Mouse (Mus musculus): ENCODE results near the gene Golga7b. TPM values are rescaled to one million over a fixed set of nuclear protein-coding genes. Genes with fewer than 3 reads are reported as not detected.
A peak's percentile ranks its signal among the peaks of the same experiment; 100 is the strongest.

Golga7b gene
- polyA plus RNA-seq, 1 experiment = not detected

DNA sequence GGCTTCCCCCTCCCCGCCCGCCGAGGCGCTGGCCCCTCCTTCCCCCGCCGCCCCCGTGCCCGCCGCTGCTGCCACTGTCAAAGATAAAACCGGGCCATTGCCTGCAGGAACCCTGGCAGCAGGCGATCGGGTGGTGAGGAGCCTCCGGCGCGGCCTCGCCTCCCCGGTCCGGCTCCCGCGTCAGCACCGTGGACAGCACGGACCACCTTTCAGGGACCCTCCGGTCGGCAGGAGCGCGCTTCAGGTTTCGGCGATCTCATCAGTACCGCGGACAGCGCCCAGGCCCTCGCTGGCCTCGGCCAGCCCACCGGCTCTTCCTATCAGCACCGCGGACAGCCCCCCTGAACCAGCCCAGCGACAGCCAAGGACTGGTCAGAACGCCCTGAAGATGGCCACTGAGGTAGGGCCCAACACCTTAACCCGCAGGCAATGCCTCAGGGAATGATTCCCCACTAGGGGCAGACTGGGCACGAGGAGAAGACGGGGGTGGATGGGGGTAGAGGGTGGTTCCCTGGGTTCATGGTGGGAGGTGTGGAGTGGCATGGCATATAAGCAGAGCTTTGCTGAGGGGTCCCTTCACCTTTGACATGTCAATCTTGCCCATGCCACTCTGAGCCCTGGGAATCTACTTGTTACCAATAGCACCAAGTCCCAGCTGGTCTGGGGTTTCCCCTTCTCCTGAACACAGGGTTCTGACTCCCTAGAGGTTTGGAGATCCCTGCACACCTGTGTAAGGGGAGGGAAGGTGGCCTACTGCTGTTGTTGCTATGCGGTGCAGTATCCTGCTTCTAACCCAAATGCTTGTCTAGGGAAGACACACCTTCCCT lies 8.6 kb downstream of the Golga7b start:
- Histone ChIP-seq H3K36me3 (ENCODE audit: control insufficient read depth, insufficient read depth, low read length, poor library complexity, severe bottlenecking) (no peaks in the 10 kb centered on the region), H3K27me3 (ENCODE audit: control insufficient read depth, insufficient read depth, low read length, poor library complexity, severe bottlenecking) (no peaks in the 10 kb centered on the region), H3K4me1 (ENCODE audit: control insufficient read depth, insufficient read depth, low read length) (no peaks in the 10 kb centered on the region), H3K9ac (ENCODE audit: low read depth, poor library complexity, severe bottlenecking) (no peak overlapping the region), H3K4me3 (ENCODE audit: low read depth, low read length) (peak overlapping the region; percentile 18; the same call in 1 of the 2 replicates), H3K27ac (ENCODE audit: insufficient read depth, low read length) (no peak overlapping the region), H3K9me3 (replicated peaks; ENCODE audit: control insufficient read depth, insufficient read depth, low read length, poor library complexity, severe bottlenecking) (no peaks in the 10 kb centered on the region)
- peak; percentile 59; the same call in 1 of the 2 replicates for TF ChIP-seq EP300 (IDR thresholded peaks at IDR 0.05; ENCODE audit: insufficient read depth, low read depth, low read length)
- no peak for TF ChIP-seq CTCF (IDR thresholded peaks at IDR 0.05; ENCODE audit: low read depth, low read length)

DNA sequence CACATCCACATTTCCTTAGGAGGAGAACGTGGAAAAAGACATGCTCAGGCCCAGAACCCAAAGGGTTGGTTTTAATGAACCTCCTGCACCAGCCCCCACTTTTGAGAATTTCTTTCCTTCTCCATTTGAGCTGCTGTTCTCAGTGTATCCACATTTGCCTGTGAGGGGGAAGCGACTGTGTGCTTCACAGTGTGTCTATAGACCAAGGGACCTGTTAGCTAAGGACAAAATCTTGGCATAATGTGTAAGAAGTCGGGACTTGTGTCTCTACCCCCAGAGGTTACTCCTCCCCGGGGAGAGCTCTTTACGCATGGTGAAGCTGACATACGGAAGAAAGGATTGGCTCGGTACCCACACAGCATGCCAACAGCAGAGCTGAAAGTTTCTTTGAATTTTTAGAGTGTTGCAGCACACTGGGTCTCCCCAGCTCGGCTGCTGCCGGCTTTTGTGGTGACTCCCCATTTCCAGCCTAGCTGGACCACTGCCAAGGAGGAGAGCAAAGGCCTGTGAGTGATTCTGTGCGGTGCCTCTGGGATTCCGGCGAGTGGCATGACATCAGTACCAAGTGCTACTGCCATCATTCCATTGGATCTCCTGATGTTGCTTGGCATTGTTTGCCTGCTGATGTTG lies 9.4 kb downstream of the Golga7b start:
- Histone ChIP-seq H3K4me3 (ENCODE audit: low read depth, low read length) (no peak overlapping the region), H3K27ac (ENCODE audit: insufficient read depth, low read length) (no peak overlapping the region)
- TF ChIP-seq POLR2A (IDR thresholded peaks at IDR 0.05; ENCODE audit: insufficient read depth, low read length) = no peak
- no peak for TF ChIP-seq CTCF (IDR thresholded peaks at IDR 0.05; ENCODE audit: low read depth, low read length)
- no peak for TF ChIP-seq EP300 (IDR thresholded peaks at IDR 0.05; ENCODE audit: insufficient read depth, low read depth, low read length)

DNA sequence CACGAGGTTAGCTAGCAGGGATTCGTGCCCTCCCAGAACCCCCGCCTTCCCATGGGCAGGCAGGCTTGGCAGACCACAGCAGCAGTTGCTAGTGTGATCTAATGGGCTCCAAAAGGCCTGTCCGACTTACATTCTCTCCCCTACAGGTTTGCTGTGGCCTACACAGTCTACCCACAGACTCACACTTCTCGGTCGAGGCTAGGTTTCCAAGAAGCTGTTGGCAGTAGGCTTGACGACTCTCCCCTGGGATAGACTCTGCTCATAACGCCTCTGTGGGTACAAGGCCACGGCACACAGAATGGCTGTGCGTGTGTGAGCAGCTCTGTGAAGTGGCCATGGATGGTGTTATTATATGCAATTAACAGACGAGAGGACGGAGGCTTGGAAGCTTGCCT lies 9.9 kb downstream of the Golga7b start:
- Histone ChIP-seq H3K27me3 (ENCODE audit: control insufficient read depth, insufficient read depth, low read length, poor library complexity, severe bottlenecking) (no peaks in the 10 kb centered on the region), H3K9ac (ENCODE audit: low read depth, poor library complexity, severe bottlenecking) (no peak overlapping the region), H3K4me3 (ENCODE audit: low read depth, low read length) (no peak overlapping the region), H3K36me3 (ENCODE audit: control insufficient read depth, insufficient read depth, low read length, poor library complexity, severe bottlenecking) (no peaks in the 10 kb centered on the region), H3K4me1 (ENCODE audit: control insufficient read depth, insufficient read depth, low read length) (no peaks in the 10 kb centered on the region), H3K27ac (ENCODE audit: insufficient read depth, low read length) (no peak overlapping the region), H3K9me3 (replicated peaks; ENCODE audit: control insufficient read depth, insufficient read depth, low read length, poor library complexity, severe bottlenecking) (no peaks in the 10 kb centered on the region)
- TF ChIP-seq EP300 (IDR thresholded peaks at IDR 0.05; ENCODE audit: insufficient read depth, low read depth, low read length) = no peak
- TF ChIP-seq CTCF (IDR thresholded peaks at IDR 0.05; ENCODE audit: low read depth, low read length) = no peak
- no peak for TF ChIP-seq POLR2A (IDR thresholded peaks at IDR 0.05; ENCODE audit: insufficient read depth, low read length)

More for the DNA sequence above, 9.4 kb downstream of the Golga7b start:
- H3K9ac ChIP-seq (ENCODE audit: low read depth, poor library complexity, severe bottlenecking) = no peak overlapping the region
- no peaks in the 10 kb centered on the region for H3K36me3 ChIP-seq (ENCODE audit: control insufficient read depth, insufficient read depth, low read length, poor library complexity, severe bottlenecking)
- no peaks in the 10 kb centered on the region for H3K4me1 ChIP-seq (ENCODE audit: control insufficient read depth, insufficient read depth, low read length)
- H3K9me3 ChIP-seq (replicated peaks; ENCODE audit: control insufficient read depth, insufficient read depth, low read length, poor library complexity, severe bottlenecking) = no peaks in the 10 kb centered on the region
- H3K27me3 ChIP-seq (ENCODE audit: control insufficient read depth, insufficient read depth, low read length, poor library complexity, severe bottlenecking) = no peaks in the 10 kb centered on the region

DNA sequence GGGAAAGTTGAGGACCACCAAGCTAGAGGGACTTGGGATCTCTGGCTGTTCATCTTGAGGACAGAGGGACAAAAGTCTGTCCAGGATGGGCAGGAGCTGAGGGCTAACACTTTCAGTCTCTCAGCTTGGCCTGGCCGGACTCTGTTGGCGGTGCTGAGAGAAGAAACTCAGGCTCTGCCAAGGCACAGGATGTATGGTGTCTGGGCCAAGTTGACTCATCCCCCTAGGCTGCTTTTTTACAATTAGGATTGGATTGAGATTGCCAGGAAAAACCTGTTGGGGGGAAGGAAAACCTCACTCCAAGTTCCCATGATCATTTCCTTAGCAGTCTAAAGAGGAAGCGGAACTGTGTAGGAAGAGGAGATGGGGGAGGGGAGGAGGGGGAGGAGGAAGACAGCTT lies 10.7 kb downstream of the Golga7b start:
- H3K27me3 ChIP-seq (ENCODE audit: control insufficient read depth, insufficient read depth, low read length, poor library complexity, severe bottlenecking) = no peaks in the 10 kb centered on the region
- TF ChIP-seq POLR2A (IDR thresholded peaks at IDR 0.05; ENCODE audit: insufficient read depth, low read length) = no peak
- TF ChIP-seq CTCF (IDR thresholded peaks at IDR 0.05; ENCODE audit: low read depth, low read length) = no peak
- TF ChIP-seq EP300 (IDR thresholded peaks at IDR 0.05; ENCODE audit: insufficient read depth, low read depth, low read length) = no peak
- no peaks in the 10 kb centered on the region for H3K9me3 ChIP-seq (replicated peaks; ENCODE audit: control insufficient read depth, insufficient read depth, low read length, poor library complexity, severe bottlenecking)
- H3K36me3 ChIP-seq (ENCODE audit: control insufficient read depth, insufficient read depth, low read length, poor library complexity, severe bottlenecking) = no peaks in the 10 kb centered on the region
- no peak overlapping the region for H3K27ac ChIP-seq (ENCODE audit: insufficient read depth, low read length)
- no peak overlapping the region for H3K4me3 ChIP-seq (ENCODE audit: low read depth, low read length)
- H3K4me1 ChIP-seq (ENCODE audit: control insufficient read depth, insufficient read depth, low read length) = no peaks in the 10 kb centered on the region
- no peak overlapping the region for H3K9ac ChIP-seq (ENCODE audit: low read depth, poor library complexity, severe bottlenecking)

DNA sequence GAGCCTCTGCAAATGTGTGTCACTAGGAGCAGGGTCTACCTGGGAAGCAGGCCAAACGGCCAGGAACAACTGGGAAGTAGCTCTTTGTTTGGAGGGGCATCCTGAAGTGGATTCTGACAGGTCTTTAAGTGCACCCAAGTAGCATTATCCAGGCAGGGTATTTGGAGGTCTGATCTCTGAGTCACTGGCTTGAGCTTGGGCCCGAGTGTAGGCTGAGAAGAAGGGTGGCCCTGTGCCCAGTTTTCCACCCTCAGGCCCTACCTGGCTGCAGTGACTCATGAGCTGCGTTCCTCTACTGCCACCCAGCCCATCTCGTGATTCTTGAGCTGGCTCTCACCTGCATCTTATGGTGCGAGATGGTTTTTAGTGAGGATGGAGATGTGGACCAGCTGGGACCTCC lies 11.2 kb downstream of the Golga7b start:
- Histone ChIP-seq H3K27me3 (ENCODE audit: control insufficient read depth, insufficient read depth, low read length, poor library complexity, severe bottlenecking) (no peaks in the 10 kb centered on the region), H3K27ac (ENCODE audit: insufficient read depth, low read length) (no peak overlapping the region), H3K4me1 (ENCODE audit: control insufficient read depth, insufficient read depth, low read length) (no peaks in the 10 kb centered on the region), H3K9ac (ENCODE audit: low read depth, poor library complexity, severe bottlenecking) (no peak overlapping the region), H3K4me3 (ENCODE audit: low read depth, low read length) (no peak overlapping the region), H3K9me3 (replicated peaks; ENCODE audit: control insufficient read depth, insufficient read depth, low read length, poor library complexity, severe bottlenecking) (no peaks in the 10 kb centered on the region), H3K36me3 (ENCODE audit: control insufficient read depth, insufficient read depth, low read length, poor library complexity, severe bottlenecking) (no peaks in the 10 kb centered on the region)
- TF ChIP-seq EP300 (IDR thresholded peaks at IDR 0.05; ENCODE audit: insufficient read depth, low read depth, low read length) (no peak), CTCF (IDR thresholded peaks at IDR 0.05; ENCODE audit: low read depth, low read length) (no peak), POLR2A (IDR thresholded peaks at IDR 0.05; ENCODE audit: insufficient read depth, low read length) (no peak)

DNA sequence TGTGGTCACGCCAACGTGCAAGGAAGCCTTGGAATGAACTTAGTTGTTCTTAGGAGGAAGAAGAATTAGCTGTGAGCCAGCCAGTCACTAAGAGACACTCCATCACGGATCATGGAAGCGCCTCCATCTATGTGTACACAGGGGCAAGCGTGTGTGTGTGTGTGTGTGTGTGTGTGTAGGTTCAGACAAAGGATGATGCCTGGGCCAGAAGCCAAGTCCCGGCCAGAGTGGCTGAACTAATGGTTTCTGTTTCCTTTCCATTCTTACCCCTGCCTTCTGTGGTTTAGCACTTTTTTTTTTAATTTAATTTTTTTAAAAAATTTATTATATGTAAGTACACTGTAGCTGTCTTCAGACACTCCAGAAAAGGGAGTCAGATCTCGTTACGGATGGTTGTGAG lies 13.1 kb downstream of the Golga7b start:
- Histone ChIP-seq H3K27me3 (ENCODE audit: control insufficient read depth, insufficient read depth, low read length, poor library complexity, severe bottlenecking) (no peaks in the 10 kb centered on the region), H3K4me1 (ENCODE audit: control insufficient read depth, insufficient read depth, low read length) (peaks cover 2% of the 10 kb centered on the region), H3K36me3 (ENCODE audit: control insufficient read depth, insufficient read depth, low read length, poor library complexity, severe bottlenecking) (no peaks in the 10 kb centered on the region), H3K4me3 (ENCODE audit: low read depth, low read length) (no peak overlapping the region), H3K27ac (ENCODE audit: insufficient read depth, low read length) (no peak overlapping the region), H3K9me3 (replicated peaks; ENCODE audit: control insufficient read depth, insufficient read depth, low read length, poor library complexity, severe bottlenecking) (no peaks in the 10 kb centered on the region), H3K9ac (ENCODE audit: low read depth, poor library complexity, severe bottlenecking) (no peak overlapping the region)
- TF ChIP-seq POLR2A (IDR thresholded peaks at IDR 0.05; ENCODE audit: insufficient read depth, low read length) = no peak
- TF ChIP-seq CTCF (IDR thresholded peaks at IDR 0.05; ENCODE audit: low read depth, low read length) = no peak
- no peak for TF ChIP-seq EP300 (IDR thresholded peaks at IDR 0.05; ENCODE audit: insufficient read depth, low read depth, low read length)
